Mouse (Mus musculus) ovary, adult 10 weeks (tissue): ENCODE data around the gene Cdc14b. TPM values are rescaled to one million over a fixed set of nuclear protein-coding genes. Genes with fewer than 3 reads are reported as not detected.

ENCODE experiments used
- polyA plus RNA-seq: library from polyadenylated mRNA; stranded (reverse); fragments of 350-450 nt; fragmentation: Illumina TruSeq; extraction: RNeasy Lipid Tissue Mini Kit (QIAGEN cat#74804); gene quantifications from one replicate; pipeline ENCODE4 v1.2.3, GENCODE M21; 2014

The Cdc14b gene
- polyA plus RNA-seq = 16.5 TPM

DNA sequence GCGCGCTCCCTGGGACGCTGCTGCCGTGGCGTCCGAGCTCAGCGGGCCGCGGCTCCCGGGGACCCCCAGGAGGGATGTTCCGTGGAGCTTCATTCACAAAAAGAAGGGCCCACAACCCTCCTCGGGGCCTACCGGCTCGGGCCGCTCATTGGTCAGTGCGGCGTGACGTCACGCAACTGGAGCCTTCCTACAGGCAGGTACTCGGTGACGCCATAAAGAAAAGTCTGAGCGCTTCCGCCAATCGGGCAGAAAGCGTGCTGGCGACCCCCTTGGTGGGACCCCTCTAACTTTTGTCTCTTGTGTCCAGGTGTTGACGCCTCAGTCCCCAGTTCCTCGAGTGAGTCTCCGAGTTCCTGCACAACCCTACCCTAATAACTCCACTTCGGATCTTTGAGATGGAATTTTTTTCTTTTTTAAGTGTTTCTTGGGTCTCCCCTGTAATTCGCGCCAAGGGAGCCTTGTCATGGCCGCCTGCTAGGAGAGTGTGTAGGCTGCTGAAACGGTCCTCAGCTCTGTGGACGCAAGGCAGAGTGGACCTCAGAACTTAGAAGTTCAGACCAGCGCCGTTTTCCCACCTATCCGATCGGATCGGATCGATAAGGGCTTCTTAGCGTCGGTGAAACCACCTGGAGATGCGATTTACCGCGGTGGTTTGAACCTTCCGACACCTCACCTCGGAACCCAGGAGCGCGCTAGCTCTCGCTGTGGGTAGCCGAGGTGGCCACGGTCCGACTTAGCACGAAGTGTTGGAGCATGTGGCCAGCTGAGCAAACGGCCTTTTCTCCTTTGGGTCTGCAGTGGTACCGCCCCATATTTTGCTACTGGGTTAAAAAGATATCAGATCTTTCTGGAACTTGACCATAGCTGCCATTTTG lies at the start of gene Cdc14b:
Cdc14b (minus strand) TSS at position 412 of the 875 bp plus-strand sequence.

DNA sequence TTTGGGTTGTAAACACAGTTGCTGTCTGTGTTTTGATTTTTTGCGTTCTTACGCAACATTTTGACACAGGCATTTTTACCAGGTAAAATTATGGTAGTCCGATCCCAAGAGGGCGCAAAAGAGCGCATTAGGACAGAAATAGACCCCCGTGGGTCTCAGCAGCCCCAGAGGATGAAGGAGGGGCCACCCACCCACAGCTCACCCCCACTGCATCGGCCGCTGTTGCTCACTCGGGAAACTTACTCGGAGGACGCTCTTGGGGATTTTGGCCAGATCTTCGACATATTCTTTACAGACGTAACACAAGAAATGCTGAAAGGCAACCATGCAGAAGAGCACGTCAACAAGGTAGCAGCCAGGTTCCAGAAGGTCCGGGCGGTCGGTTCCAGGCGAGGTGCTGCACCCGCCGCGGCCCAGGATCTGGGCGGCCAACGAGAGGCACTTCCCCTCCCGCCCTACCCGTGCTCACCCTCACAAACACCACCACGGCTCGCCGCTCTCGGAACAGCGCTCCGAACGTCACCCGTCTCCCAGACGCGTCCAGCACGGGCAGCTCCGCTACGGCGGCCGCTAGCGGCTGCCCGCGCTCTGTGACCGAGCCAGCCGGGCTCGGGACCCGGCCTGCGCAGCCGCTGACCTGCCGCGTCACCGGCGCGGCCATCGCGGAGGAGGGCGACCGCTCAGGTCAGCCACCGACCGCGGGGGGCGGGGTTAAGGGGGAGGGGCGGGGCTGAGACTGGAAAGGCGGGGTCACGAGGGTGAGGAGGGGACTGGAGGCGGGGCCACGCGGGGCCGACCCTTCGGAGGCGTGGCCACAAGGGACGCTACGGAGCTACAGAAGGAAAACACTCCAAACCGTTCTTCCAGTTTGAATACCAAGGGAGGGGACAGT lies 37.2 kb upstream of the Cdc14b start, which contains the start of gene Aaed1:
Aaed1 (minus strand) TSS at position 687 of the 892 bp plus-strand sequence.

DNA sequence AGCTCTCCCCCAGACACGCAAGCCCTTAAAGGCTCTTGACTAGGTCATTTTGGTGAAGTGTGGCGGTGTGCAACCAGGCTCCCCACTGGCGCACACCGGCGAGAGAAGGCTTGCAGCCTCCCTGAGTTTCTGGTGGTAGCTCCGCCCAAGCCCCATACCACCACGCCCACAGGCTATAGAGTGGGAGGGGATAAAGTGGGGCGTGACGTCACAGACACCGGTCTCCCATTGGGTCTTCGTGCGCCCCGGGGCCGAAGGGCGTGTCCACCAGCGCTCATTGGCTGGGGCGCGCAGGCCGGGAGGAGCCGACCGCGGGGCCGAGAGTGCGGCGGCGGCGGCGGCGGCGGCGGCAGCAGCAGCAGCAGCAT lies 113.6 kb downstream of the Cdc14b start, which contains the start of gene Habp4:
Habp4 (plus strand) TSS at position 277 of the 368 bp plus-strand sequence.

DNA sequence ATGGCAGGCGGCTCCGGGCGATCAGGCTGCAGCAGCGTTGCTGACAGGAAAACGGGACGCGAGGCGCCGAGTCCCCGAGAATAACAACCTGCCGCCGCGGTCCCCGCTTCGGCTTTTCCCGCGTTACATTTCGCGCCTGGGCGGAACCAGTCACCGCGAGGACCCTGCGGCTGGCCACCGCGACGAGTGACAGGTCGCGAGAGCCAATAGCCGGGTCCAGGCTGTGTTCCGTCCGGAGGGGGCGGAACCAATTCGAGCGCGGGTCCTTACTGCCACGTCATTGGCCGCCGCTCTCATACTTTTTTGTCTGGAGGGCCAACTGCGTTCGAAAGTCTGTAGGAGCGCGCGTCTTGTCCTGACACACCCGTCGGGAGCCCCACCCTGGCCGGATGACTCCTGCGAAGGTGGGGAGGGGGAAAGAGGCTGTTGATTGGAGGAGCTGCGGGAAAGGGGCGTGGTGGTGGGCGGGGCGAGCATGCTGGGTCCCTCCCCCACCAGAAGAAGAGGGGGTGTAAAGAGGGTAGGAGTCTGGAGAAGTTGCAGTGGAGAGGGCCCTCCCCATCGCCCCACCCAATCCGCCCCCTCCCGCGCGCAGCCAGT lies 121.9 kb downstream of the Cdc14b start, which contains the start of gene Zfp367:
Zfp367 (minus strand) TSS at position 120 of the 600 bp plus-strand sequence.

Other genes starting within 250 kb of the Cdc14b start
- 1.5 TPM for gene Hsd17b3, start 186.1 kb downstream of the Cdc14b start, polyA plus RNA-seq
- 10.6 TPM for gene Slc35d2, start 145.9 kb downstream of the Cdc14b start, polyA plus RNA-seq
- gene Zfp367, start 122.1 kb downstream of the Cdc14b start, polyA plus RNA-seq = 56.6 TPM
- gene Habp4, start 113.5 kb downstream of the Cdc14b start, polyA plus RNA-seq = 12.2 TPM
- gene Aaed1, start 37.4 kb upstream of the Cdc14b start, polyA plus RNA-seq = 118 TPM
- gene Ctsl, start 95.6 kb upstream of the Cdc14b start, polyA plus RNA-seq = 644 TPM
- 2.0 TPM for gene Cdk20, start 157.0 kb upstream of the Cdc14b start, polyA plus RNA-seq
- not detected for gene Fam240b, start 222.5 kb upstream of the Cdc14b start, polyA plus RNA-seq